Mouse (Mus musculus): ENCODE measurements around the gene Notch3.

The Notch3 gene

DNA sequence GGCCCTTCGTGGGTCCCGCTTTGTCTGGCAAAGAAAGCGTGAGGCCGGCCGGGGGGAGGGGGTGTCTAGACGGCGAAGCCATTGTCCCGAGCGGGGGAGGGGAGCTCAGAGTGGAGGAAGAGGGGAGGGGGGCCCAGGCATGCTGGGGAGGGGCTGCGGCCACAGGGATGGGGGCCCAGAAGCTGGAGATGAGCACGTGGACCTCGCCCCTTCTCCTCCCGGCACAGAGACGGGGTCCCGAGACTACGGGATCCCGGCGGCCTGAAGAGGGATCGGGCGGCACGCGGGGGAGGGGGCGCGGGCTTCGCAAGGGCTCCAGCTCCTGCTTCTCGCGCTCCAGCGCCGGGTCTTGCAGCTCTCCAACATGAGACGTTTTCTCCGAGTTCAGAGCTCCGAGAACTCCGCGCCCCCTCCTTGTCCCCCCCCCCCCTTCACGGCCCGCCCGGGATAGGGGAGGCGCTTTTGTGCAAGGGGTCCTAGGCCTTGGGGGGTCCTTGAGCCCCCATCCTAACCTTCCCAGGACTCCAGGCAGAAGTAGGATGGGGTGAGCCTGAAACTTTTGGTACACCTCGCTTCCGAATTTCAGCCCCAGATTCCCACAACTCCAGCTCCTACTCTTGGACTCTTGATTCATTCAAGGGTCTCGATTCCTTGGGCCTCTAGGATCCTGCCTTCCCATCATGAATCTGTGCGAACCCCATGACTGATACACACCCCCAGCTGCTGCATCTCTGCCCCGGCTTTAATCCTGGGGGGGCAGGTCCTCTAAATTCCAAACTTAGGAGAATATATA, 653 bp downstream of the Notch3 start:
- DNase-seq (ENCODE audit: low read depth, low spot score): peak; percentile 90

- no peak for DNase-seq (ENCODE audit: low read depth, low spot score)
These were observed 1.3 kb downstream of the Notch3 start for GRCm38 (mm10) chr17:32165266-32165802.

DNA sequence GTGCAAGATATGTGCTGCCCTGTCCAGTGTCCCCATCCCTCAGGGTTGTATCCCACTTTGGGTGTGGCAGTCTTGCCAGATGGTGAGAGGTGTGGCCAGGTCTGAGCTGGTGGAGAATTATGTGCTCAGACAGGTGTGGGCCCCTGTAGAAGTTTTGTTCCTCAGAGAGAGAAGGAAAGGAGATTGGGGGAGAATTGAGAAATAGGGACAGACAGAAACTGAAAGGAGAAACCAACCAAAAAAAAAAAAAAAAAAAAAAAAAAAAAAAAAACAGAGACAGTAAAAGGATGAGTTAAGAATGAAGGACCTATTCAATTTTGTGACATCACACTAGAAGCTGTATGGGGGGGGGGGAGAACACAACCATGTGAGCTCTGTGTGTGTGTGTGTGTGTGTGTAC, 1.9 kb downstream of the Notch3 start:
- no peak for DNase-seq (ENCODE audit: low read depth, low spot score)

- no peak for DNase-seq (ENCODE audit: low read depth, low spot score)
These were observed 2.6 kb downstream of the Notch3 start for GRCm38 (mm10) chr17:32163910-32164650.

DNA sequence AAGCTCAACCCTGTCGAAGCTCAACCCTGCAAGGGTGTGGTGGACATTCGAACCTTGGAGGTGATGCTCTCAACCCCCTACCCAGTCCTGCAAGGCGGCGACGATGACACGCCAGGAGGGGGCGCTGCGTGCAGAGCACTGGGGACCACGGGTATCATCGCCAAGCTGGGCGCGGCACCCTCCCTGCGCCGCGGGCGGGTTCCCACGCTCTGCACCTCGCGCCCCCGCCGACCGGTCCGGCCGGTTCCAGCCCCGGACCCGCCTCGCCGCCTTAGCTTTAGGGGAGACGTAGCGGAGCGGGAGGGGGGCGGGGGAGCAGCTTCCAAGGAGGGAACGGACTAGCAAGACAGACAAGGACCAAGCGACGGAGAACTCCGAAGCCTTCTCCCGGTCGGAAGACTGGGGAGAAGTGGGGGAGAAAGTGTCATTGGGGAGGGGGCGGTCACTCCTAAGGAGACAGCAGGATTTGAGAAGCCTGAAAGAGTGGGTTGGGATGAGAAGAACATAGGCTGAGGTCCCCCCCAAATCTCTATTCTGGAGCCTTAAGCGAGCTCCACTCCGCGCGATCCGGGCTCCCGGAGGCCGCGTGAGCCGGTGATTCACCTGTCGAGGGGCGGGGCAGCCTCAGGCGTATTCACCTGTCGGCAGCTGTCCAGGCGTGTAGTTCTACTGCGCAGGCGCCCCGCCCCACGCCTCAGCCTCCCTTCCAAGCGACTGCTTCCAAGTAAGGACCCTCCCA, 4.4 kb downstream of the Notch3 start:
- DNase-seq (ENCODE audit: low read depth, low spot score): peak; percentile 51

DNA sequence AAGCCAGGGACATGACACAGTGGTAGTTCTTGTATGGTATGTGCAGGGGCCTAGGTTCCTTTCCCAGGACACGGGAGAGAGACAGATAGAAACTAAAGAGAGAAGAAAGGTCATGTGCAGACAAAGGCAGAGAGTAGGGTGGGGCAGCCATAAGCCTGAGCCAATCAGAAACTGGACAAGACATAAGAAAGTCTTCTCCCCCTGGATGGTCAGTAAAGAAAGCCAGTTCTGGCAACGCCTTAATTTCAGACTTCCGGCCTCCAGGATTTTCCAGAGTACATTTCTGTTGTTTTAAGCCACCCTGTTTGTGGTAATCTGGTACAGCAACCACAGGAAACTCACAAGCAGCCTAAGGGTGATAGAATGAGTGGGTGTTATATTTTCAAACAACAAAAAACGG, 5.8 kb downstream of the Notch3 start:
- no peak for DNase-seq (ENCODE audit: low read depth, low spot score)

DNA sequence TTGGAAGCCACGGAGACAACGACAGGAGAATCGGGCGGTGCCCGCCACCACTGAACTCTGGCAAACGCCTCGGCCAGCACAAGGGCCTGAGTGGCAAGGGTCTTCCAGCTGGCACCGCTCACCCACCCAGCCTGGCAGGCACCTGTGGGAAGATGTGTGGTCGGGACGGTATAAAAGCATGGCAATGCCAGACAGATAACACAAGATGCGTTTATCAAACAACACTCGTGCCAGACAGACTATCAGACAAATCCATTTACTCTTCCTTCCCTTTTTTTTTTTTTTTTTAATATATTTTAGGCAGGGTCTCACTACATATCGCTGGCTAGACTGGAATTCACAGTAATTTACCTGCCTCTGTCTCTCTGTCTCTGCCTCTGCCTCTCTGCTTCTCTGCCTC, 7.8 kb downstream of the Notch3 start:
- no peak for DNase-seq (ENCODE audit: low read depth, low spot score)

DNA sequence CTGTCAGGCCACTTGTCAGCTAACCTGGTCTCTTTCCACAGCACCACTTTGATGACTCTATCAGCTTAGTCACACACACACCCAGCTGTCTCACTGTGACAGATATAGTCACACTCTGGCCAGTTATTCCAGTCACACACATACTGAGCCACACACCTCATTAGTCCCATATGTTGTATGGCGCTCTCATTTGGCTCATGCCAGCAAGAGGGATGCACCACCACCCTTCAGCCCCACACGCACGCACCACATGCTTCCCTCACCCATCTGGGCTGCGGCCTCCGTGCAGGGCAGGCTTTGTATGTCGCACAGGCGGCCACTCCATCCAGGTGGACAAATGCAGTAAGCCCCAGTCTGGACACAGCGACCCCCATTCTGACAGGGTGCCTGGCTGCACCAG, 19.9 kb downstream of the Notch3 start:
- DNase-seq (ENCODE audit: low read depth, low spot score): no peak

DNA sequence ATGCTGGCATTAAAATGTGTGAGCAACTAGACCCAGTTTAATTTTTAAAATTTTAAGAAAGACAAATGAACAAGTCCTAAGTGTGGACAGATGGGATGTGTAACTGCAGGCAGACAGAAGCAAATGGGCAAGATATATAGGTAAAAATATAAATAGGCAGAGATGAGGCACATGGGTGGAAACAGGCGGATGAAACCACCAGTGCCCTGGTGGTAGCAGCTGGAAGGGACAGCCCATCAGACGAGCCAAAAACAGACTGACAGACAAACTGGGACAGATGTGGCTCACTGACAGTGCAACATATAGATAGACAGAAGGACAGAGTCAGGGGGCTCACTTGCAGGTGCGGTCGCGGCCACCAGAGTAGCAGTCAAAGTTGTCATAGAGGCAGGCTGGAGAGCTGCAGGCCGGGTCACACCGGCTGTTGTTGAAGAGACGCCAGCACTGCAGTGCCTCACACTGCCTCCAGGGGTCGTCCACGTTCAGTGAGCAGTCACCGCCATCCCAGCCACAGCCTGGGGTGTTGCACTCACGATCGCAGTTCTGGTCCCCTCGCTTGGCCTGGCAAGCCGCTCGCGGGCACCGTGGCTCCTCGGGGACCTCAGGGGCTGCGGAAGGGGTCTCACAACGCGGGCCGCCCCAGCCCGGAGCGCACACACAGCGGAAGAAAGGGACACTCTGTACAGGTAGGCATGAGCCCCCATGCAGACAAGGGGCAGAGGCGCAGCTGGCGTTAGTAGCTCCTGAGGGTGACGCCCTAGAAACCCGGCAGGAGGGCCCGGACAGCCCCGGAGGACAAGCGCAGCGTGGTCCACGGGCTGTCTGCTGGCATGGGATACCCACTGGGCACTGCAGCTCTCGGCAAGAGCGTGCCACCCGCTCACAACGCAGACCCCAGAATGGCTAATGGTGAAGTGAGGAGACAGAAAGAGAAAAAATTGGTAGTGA, 23.5 kb downstream of the Notch3 start:
- DNase-seq (ENCODE audit: low read depth, low spot score): peak; percentile 72

DNA sequence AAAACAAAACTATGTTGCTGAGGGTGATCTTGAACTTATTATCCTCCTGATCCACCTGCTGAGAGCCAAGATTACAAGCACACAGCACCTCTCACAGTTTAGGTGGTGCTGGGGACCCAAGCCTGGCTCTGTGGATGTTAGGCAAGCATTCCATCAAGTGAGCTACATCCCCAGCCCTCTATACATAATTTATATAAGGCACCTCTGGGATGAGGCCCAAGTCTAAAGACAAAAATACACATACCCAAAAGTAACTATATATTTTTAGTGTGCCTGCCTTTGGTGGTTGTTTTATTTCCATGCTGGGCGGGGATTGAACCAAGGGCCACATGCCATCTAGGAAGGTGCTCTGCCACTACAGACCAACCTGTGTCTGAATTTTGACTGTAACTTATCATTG, 24.4 kb downstream of the Notch3 start:
- DNase-seq (ENCODE audit: low read depth, low spot score): no peak

DNA sequence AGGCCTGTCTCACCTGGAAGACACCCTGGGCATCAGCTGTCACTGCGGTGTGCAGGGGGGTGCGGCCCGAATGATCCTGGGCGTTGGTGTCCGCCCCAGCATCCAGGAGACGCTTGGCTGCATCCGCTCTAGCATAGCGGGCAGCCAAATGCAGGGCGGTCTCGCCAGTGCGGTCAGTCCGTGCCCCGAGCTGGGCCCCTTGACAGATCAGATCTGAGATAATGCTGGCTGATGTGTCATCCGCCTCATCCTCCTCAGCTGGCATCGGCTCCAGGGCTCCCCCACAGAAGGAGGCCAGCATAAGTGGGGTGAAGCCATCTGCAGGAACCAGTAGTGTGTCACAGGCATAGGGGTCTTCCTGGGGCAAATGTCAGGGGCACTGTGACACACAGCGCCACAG, 33.3 kb downstream of the Notch3 start:
- no peak for DNase-seq (ENCODE audit: low read depth, low spot score)

- no peak for DNase-seq (ENCODE audit: low read depth, low spot score)
These were observed 34.6 kb downstream of the Notch3 start for GRCm38 (mm10) chr17:32132087-32132486.

DNA sequence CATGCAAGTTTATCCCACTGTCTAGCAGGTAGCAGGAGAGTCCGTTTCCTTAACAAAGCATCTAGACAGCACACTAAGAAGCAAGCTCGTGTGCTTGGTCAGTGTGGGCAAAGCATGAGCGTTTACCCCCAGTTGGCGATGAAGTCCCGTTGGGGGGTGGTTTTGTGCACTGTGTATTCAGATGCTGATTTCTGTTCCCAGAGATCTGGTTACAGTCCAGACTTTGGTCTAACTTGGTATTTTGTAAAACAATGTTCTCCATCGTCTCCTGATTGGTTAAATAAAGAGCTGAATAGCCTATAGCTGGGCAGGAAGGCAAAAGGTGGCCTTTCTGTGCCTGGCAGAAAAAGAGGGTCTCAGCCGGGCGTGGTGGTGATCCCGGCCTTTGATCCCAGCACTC, 36.1 kb downstream of the Notch3 start:
- no peak for DNase-seq (ENCODE audit: low read depth, low spot score)

GRCm38 (mm10) chr17:32127195-32127594, 39.5 kb downstream of the Notch3 start:
- no peak for DNase-seq (ENCODE audit: low read depth, low spot score)

DNA sequence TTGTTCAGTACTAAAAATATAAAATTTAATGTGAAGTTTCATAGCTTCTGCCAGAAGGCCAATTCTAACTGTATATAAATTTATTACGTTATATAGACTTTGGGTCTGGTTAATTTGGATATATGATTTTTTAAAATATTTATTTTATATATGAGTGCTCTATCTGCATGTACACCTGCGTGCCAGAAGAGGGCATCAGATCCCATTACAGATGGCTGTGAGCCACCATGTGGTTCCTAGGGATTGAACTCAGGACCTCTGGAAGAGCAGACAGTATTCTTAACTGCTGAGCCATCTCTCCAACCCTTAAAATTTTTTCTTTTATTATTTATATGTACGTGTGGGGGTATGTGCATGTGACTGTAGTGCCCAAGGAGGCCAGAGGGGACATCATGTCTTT, 41.2 kb downstream of the Notch3 start:
- no peak for DNase-seq (ENCODE audit: low read depth, low spot score)

GRCm38 (mm10) chr17:32123545-32123944, 43.1 kb downstream of the Notch3 start:
- no peak for DNase-seq (ENCODE audit: low read depth, low spot score)

GRCm38 (mm10) chr17:32122587-32122970, 44.1 kb downstream of the Notch3 start:
- DNase-seq (ENCODE audit: low read depth, low spot score): no peak

DNA sequence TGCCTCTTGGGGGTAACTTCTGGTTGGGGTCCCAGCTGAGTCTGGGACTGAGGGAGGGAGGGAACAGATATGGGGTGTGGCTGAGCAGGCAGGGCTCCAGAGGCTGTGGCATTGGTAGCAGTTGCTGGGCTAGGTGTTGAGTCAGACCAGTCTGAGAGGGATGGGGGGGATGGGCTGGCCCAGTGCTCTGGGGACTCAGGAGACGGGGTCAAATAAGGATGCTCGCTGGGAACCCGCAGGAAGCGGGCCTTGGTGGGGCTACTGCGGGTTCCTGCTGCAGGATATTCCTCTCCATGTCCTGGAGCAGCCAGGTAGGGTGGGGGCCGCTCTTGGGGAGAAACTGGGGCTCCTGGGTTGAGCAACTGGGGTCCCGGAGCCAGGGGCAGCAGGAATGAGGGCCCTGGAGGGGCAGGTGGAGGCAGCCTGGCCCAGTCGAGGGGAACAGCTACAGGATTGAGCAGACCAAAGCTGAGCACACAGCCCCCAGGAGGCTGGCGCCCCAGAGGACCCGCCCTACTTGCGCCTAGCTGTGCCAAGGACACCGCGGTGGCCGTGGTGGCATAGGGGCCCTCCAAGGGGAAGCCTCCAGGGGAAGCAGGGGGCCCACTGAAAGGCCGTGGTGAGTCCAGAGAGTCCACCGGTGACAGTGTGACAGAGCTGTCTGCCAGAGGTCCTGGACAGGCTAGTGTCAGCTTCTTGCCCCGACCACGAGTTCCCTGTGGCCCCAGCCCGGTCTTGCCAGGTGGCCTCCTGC, 44.6 kb downstream of the Notch3 start:
- no peak for DNase-seq (ENCODE audit: low read depth, low spot score)

GRCm38 (mm10) chr17:32120771-32121532, 45.7 kb downstream of the Notch3 start:
- no peak for DNase-seq (ENCODE audit: low read depth, low spot score)

DNA sequence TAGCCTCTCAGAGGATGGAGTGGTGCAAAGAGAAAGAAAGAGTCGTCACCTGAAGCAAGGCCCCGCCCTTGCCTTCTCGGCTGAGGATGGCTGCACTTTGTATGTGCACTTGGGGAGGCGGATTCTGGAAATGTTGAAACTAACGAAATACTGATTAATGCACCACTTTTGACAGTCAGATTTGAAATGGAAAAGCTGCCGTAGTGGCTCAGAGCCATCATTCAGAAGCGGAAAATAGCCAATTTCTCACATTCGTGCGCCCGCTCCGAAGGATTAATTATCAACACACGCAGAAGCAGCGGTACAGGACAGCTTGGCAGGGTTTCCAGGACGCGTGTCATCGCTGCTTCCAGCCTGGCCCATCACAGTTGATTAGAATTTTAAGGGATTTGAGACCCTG, 47.5 kb downstream of the Notch3 start:
- DNase-seq (ENCODE audit: low read depth, low spot score): no peak

All from forelimb bud, embryonic 11.5 days (tissue).